Mouse (Mus musculus): ENCODE measurements around the gene Gfra1. TPM values are rescaled to one million over a fixed set of nuclear protein-coding genes. Genes with fewer than 3 reads are reported as not detected.

Gene Gfra1
- polyA plus RNA-seq, 1 experiment from 2014 or later: 13.4 TPM

DNA sequence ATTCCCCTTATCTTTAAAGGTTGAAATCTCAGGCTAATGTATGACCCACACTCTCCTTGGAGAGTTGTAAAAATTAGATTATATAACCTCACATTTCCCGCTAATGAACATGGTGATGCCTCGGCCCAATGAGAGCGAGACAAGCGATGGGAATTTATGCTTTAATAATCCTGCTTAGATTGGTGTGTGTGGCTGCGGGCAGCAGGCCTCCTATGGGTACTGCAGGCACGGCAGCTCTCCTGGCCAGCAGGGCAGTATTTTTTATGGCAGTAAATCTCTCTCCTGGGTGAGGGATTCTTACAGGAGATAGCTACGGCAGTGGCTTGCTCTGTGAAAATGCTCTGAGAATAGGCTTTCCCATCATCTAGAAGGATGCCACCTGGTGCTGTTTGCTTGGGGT is 250.2 kb downstream of the Gfra1 start:
- Histone ChIP-seq H3K4me3 (no peak overlapping the region), H3K4me1 (peaks cover 49% of the 10 kb centered on the region), H3K36me3 (replicated peaks) (no peaks in the 10 kb centered on the region), H3K27ac (replicated peaks) (no peak overlapping the region), H3K9me3 (no peaks in the 10 kb centered on the region), H3K27me3 (replicated peaks; ENCODE audit: low read depth, poor library complexity, severe bottlenecking) (peaks cover 9% of the 10 kb centered on the region)
- DNase-seq (ENCODE audit: low spot score): no peak
- WGBS: 93% methylated on average over 7 of the region's 7 CpGs

DNA sequence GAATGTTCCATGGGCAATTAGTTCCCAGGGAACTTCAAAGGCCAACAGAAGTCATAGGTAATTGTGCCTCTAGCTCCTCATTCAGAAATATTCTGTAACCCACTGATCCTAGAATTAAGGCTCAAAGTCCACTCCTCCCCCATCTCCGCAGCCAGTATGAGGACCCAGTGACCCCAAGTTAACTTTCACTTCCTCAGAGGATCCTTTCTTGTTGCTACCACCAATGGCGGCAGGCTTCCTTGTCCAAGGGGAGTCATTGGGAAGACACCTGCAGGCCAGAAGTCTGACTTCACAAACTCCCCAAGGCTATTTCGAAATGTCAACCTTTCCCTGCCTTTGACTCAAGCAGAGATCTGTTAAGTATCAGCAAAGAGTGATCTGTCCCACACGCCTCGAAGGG is 253.1 kb downstream of the Gfra1 start:
- Histone ChIP-seq H3K4me1 (peaks cover 72% of the 10 kb centered on the region), H3K36me3 (replicated peaks) (no peaks in the 10 kb centered on the region), H3K27me3 (replicated peaks; ENCODE audit: low read depth, poor library complexity, severe bottlenecking) (peaks cover 9% of the 10 kb centered on the region), H3K9me3 (no peaks in the 10 kb centered on the region), H3K27ac (replicated peaks) (no peak overlapping the region), H3K4me3 (no peak overlapping the region)
- WGBS: 50% methylated on average over 5 of the region's 5 CpGs
- DNase-seq (ENCODE audit: low spot score): peak; percentile 49

DNA sequence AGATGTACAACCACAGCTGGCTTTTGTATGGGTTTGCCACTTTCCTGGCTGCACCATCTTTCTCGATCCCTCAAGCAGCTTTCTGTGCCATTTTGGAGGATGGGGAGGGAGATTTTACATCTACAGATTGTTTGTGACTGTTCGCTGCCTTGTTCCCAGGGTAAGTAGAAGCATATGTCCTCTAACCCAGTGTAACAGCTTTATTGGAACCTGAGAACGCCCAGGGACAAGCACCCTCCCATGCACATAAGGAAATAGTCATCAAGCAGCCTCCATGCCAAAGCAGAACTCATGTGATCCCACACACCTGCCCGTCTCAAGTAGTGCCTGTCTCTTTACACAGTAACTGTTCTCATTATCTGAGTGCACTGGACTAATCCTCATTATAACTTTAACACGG is 256.0 kb downstream of the Gfra1 start:
- WGBS: 44% methylated on average over 5 of the region's 5 CpGs
- Histone ChIP-seq H3K4me1 (peaks cover 66% of the 10 kb centered on the region), H3K36me3 (replicated peaks) (no peaks in the 10 kb centered on the region), H3K27ac (replicated peaks) (peak overlapping the region; percentile 67), H3K4me3 (no peak overlapping the region; the same call in 1 of the 2 replicates), H3K27me3 (replicated peaks; ENCODE audit: low read depth, poor library complexity, severe bottlenecking) (peaks cover 10% of the 10 kb centered on the region), H3K9me3 (no peaks in the 10 kb centered on the region)
- peak; percentile 51 for DNase-seq (ENCODE audit: low spot score)

DNA sequence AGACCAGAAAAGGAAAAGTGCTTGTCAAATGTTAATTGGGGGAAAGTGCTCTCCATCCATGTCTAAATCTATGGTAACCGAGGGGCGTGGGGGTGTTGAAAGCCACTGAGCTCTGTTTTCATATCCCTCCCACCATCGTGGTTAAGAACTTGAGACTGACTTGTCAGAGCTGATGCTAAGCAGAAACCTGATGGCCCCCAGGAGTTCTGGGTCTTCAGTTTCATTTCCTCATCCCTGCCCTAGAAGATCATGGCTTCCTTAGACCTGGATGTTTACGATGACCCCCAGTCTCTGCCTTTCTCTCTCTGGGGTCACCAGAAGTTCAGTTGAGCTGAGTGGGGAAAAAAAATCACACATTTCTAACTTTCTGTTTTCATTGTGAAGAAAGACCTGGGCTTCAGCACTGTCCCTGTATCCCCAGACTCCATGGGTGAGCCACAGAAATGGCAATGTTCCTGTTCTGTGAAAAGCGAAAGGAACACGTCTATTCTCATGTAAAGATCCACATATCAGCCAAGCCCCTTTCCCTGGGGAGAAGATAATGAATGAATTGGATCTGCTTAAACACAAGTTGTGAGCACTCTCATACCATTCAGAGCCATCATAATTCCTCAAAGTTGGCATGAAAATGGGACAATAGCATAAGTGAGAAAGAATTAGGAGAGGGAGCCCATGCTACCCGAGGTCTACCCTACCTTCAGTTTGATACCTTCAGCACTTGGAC is 261.8 kb downstream of the Gfra1 start:
- no peaks in the 10 kb centered on the region for H3K9me3 ChIP-seq
- WGBS: 67% methylated on average over 7 of the region's 7 CpGs
- H3K4me1 ChIP-seq: peaks cover 38% of the 10 kb centered on the region
- peak; percentile 28 for DNase-seq (ENCODE audit: low spot score)
- H3K4me3 ChIP-seq: no peak overlapping the region
- 0 out of 2 replicates have a peak, but pooled peaks cover 4% of the 10 kb centered on the region for H3K27me3 ChIP-seq (replicated peaks; ENCODE audit: low read depth, poor library complexity, severe bottlenecking)
- no peaks in the 10 kb centered on the region for H3K36me3 ChIP-seq (replicated peaks)
- 0 out of 2 replicates have a peak overlapping the region, but pooled peaks have one; percentile 6 for H3K27ac ChIP-seq (replicated peaks)

DNA sequence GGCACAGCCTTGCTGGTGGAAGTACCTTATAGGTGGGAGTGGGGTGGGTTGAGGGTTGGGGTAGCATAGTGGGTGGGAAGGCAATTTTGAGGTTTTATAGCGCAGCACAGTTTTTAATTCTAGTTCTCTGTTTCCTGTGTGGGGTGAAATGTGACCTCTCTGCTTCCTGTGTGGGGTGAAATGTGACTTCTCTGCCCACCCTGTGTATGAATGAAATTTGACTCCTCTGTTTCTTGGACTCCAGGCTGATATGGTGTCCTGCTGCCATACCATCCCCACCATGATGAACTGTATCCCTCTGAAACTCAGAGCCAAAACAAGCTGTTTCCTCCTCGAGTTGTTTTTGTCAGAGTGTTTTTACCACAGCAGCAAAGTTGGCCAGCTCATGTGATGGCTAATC is 264.8 kb downstream of the Gfra1 start:
- no peak overlapping the region for H3K4me3 ChIP-seq
- no peaks in the 10 kb centered on the region for H3K9me3 ChIP-seq
- peaks cover 31% of the 10 kb centered on the region for H3K4me1 ChIP-seq
- no peak for DNase-seq (ENCODE audit: low spot score)
- 52% methylated on average over 2 of the region's 2 CpGs for WGBS
- no peaks in the 10 kb centered on the region for H3K36me3 ChIP-seq (replicated peaks)
- H3K27ac ChIP-seq (replicated peaks): 0 out of 2 replicates have a peak overlapping the region, but pooled peaks have one; percentile 54
- H3K27me3 ChIP-seq (replicated peaks; ENCODE audit: low read depth, poor library complexity, severe bottlenecking): peaks cover 8% of the 10 kb centered on the region; the same call in 1 of the 2 replicates

DNA sequence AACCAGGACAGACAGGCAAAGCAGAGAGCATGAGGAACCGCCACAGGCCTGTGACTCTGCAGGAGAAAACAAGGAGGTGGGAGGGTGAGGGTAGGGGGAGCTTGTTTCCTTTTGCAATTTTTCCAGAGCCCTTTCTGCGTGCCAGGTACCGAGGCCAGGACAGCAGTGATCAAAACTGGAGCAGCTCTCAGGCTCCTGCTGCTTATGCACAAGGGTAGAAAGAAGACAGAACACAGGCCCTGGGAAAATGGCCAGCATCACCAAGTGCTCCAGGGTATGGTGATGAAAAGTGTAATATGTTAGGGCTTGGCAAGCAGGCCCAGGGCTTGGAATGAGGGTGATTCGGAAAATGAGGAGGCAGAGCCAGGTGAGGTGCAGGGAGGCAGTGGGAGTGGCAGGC is 269.2 kb downstream of the Gfra1 start:
- H3K36me3 ChIP-seq (replicated peaks): no peaks in the 10 kb centered on the region
- DNase-seq (ENCODE audit: low spot score): no peak
- 64% methylated on average over 4 of the region's 4 CpGs for WGBS

More for the DNA sequence above, 269.2 kb downstream of the Gfra1 start:
- H3K27me3 ChIP-seq (replicated peaks; ENCODE audit: low read depth, poor library complexity, severe bottlenecking): peaks cover 12% of the 10 kb centered on the region; the same call in 1 of the 2 replicates
- H3K9me3 ChIP-seq: no peaks in the 10 kb centered on the region
- peaks cover 9% of the 10 kb centered on the region for H3K4me1 ChIP-seq
- H3K4me3 ChIP-seq: no peak overlapping the region
- H3K27ac ChIP-seq (replicated peaks): no peak overlapping the region

Other genes starting within 250 kb of the Gfra1 start
- not detected in 2 replicates for gene Ccdc172, start 56.1 kb upstream of the Gfra1 start, polyA plus RNA-seq (2016; fragmentation: Nextera tagmentation; extraction: Ambion mirVana)
- gene Pnlip, start 196.6 kb upstream of the Gfra1 start, polyA plus RNA-seq (2016; fragmentation: Nextera tagmentation; extraction: Ambion mirVana): not detected in 2 replicates